Mouse (Mus musculus): ENCODE data around the gene Ifitm7. TPM values are rescaled to one million over a fixed set of nuclear protein-coding genes. Genes with fewer than 3 reads are reported as not detected.

Gene Ifitm7
- 1 to 10 TPM; 2.0 to 2.3 TPM for total RNA-seq (2021)
- long read RNA-seq, result 0 reads

GRCm38 (mm10) chr16:13986574-13987478, at the start of gene Ifitm7, which contains the start of gene 2900011O08Rik:
Ifitm7 (minus strand) TSS chr16:13986888.
2900011O08Rik (plus strand) TSS chr16:13986604.
- peak; percentile 60 to 75 for DNase-seq (ENCODE audit: low spot score in 2 of 2)

GRCm38 (mm10) chr16:14033076-14033475, 46.4 kb upstream of the Ifitm7 start:
- no peak for DNase-seq (ENCODE audit: low spot score in 2 of 2)

- DNase-seq (ENCODE audit: low spot score in 2 of 2), result no peak
Measured at GRCm38 (mm10) chr16:14030650-14031049, 44.0 kb upstream of the Ifitm7 start.

- DNase-seq (ENCODE audit: low spot score in 2 of 2), result no peak
Measured at GRCm38 (mm10) chr16:14029851-14030250, 43.2 kb upstream of the Ifitm7 start.

- DNase-seq (ENCODE audit: low spot score in 2 of 2), result no peak
Measured at GRCm38 (mm10) chr16:14029072-14029471, 42.4 kb upstream of the Ifitm7 start.

- no peak for DNase-seq (ENCODE audit: low spot score in 2 of 2)
Measured at GRCm38 (mm10) chr16:14025091-14025990, 38.7 kb upstream of the Ifitm7 start.

- DNase-seq (ENCODE audit: low spot score in 2 of 2), result no peak
Measured at GRCm38 (mm10) chr16:14021166-14021822, 34.6 kb upstream of the Ifitm7 start.

GRCm38 (mm10) chr16:14017306-14017705, 30.6 kb upstream of the Ifitm7 start:
- no peak for DNase-seq (ENCODE audit: low spot score in 2 of 2)

GRCm38 (mm10) chr16:14009966-14010365, 23.3 kb upstream of the Ifitm7 start:
- no peak for DNase-seq (ENCODE audit: low spot score in 2 of 2)

- no peak for DNase-seq (ENCODE audit: low spot score in 2 of 2)
Measured at GRCm38 (mm10) chr16:14008708-14009107, 22.0 kb upstream of the Ifitm7 start.

- DNase-seq (ENCODE audit: low spot score in 2 of 2), result no peak
Measured at GRCm38 (mm10) chr16:14008081-14008480, 21.4 kb upstream of the Ifitm7 start.

- DNase-seq (ENCODE audit: low spot score in 2 of 2), result no peak
Measured at GRCm38 (mm10) chr16:14005266-14005665, 18.6 kb upstream of the Ifitm7 start.

GRCm38 (mm10) chr16:14004726-14005125, 18.0 kb upstream of the Ifitm7 start:
- no peak for DNase-seq (ENCODE audit: low spot score in 2 of 2)

GRCm38 (mm10) chr16:14004170-14004569, 17.5 kb upstream of the Ifitm7 start:
- DNase-seq (ENCODE audit: low spot score in 2 of 2), result peak in 1 of 2 experiments; percentile 19

GRCm38 (mm10) chr16:14003386-14004130, 16.9 kb upstream of the Ifitm7 start:
- no peak for DNase-seq (ENCODE audit: low spot score in 2 of 2)

GRCm38 (mm10) chr16:13994502-13994901, 7.8 kb upstream of the Ifitm7 start:
- no peak for DNase-seq (ENCODE audit: low spot score in 2 of 2)

- DNase-seq (ENCODE audit: low spot score in 2 of 2), result no peak
Measured at GRCm38 (mm10) chr16:13994076-13994475, 7.4 kb upstream of the Ifitm7 start.

- no peak for DNase-seq (ENCODE audit: low spot score in 2 of 2)
Measured at GRCm38 (mm10) chr16:13992518-13993248, 6.0 kb upstream of the Ifitm7 start.

GRCm38 (mm10) chr16:13986197-13986573, 503 bp downstream of the Ifitm7 start:
- DNase-seq (ENCODE audit: low spot score in 2 of 2), result no peak

GRCm38 (mm10) chr16:13983161-13983560, 3.5 kb downstream of the Ifitm7 start:
- no peak for DNase-seq (ENCODE audit: low spot score in 2 of 2)
